Mouse (Mus musculus) lung, adult 2 months (tissue): ENCODE measurements around the gene H2-Eb1. TPM values are rescaled to one million over a fixed set of nuclear protein-coding genes. Genes with fewer than 3 reads are reported as not detected.
A peak's percentile ranks its signal among the peaks of the same experiment; 100 is the strongest.

ENCODE experiments used
- DNase-seq: peaks from one replicate; pipeline ENCODE4 v3.0.0; 2022
- H3K4me1 ChIP-seq: fragments of 200-500 bp; 2 replicates; pipeline ENCODE4 v1.6.1; 2011; ENCODE audit warnings: low read length; ENCODE audit not compliant: control insufficient read depth, insufficient read depth
- H3K4me3 ChIP-seq: fragments of 200-500 bp; replicated peaks from 2 replicates; pipeline ENCODE3; 2011; ENCODE audit warnings: low read depth, mild to moderate bottlenecking, control low read depth, low read length; ENCODE audit errors: extremely low read depth
- CTCF ChIP-seq: fragments of 200-500 bp; IDR thresholded peaks from 2 replicates; pipeline ENCODE4 v1.5.1; 2011; ENCODE audit warnings: mild to moderate bottlenecking, low read length, control low read depth; ENCODE audit not compliant: insufficient read depth
- POLR2A ChIP-seq: fragments of 200-500 bp; IDR thresholded peaks from 2 replicates; pipeline ENCODE4 v1.6.1; 2011; ENCODE audit warnings: low read depth, mild to moderate bottlenecking, control low read depth, low read length, borderline replicate concordance; ENCODE audit errors: extremely low read depth
- WGBS: fragments of 180-500 bp; shearing (Covaris S2); methylation state at CpG from one replicate; pipeline ENCODE4 v1.1.7; 2018; 5-methylcytosine and 5-hydroxymethylcytosine counted together
- polyA plus RNA-seq: library from polyadenylated mRNA; depleted of rRNA; stranded (reverse); fragments of >200 nt; gene quantifications from 2 replicates; pipeline ENCODE4 v1.2.3, GENCODE M21; 2012

The H2-Eb1 gene
- polyA plus RNA-seq, 1 experiment, result 256 TPM

DNA sequence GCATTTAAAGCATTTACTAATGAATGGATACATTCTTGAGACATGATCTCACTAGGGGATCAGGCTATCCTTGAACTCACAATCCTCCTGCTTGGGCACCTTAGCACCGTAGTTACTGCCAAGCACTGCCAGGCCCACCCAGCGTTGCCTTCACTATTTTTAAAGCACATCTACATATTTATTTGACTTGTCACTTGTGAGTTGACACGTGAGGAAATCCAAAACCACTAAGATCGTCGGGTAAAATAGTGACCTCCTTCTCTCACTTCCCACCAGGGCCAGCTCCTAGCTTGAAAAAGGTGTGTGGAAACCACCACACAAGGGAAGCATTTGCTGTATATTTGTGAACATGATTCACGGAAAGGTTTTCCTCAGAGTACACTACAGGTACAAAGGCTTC, 18.7 kb upstream of the H2-Eb1 start:
- 45% methylated on average over 6 of the region's 6 CpGs for WGBS
- Histone ChIP-seq H3K4me1 (peaks cover 2% of the 10 kb centered on the region; the same call in 1 of the 2 replicates), H3K4me3 (peak overlapping the region; percentile 63)
- no peak for DNase-seq
- 0 out of 2 replicates have a peak, but pooled peaks have one; percentile 11 for TF ChIP-seq POLR2A
- no peak for TF ChIP-seq CTCF

DNA sequence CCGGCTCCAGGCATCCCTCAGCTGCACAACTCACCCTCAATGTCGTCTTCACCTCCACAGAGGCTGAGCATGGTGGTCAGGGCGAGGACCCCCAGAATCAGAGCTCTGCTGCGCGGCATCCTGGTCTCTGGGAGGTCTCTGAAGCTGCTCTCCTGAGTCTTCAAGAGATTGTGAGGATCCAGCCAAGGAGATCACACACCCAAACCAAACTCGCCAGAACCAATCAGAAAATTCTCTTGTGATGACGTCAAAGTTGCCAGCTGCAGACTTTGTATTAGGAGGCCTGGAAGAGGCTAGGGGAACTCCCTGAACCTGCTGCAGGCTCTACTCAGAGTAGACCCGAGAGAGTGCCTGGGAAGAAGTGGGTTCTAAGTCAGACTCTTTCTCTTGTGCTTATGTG, 18.0 kb upstream of the H2-Eb1 start, which contains the start of gene H2-Aa:
Gene H2-Aa (minus strand): TSS at position 176 of the 400 bp plus-strand sequence.
- TF ChIP-seq POLR2A, result peak; percentile 73
- no peak for TF ChIP-seq CTCF
- Histone ChIP-seq H3K4me1 (peaks cover 2% of the 10 kb centered on the region; the same call in 1 of the 2 replicates), H3K4me3 (peak within 1 kb of the TSS; percentile 76)
- WGBS, result 14% methylated on average over 8 of the region's 8 CpGs
- DNase-seq, result peak; percentile 85

DNA sequence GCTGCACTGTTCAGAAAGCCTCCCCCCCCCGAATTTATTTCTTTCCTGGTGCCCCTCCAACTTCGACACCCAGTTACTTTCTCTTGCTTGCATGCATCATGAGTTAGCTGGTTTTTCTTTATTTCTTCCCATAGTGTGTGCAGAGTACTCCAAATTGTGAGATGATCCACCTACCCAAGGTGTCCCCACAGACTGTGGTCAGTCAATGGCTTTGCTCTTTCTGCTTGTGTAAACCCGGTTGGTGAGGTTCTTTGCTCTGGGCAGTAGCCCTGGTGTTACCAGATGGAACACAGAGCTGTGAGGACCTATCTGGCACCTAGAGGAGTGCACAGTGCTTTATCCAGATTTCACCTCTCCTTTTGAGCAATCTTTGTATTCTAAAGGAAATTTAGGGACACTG, 17.5 kb upstream of the H2-Eb1 start:
- DNase-seq, result no peak
- TF ChIP-seq CTCF (no peak), POLR2A (no peak)
- WGBS, result 63% methylated on average over 3 of the region's 3 CpGs
- H3K4me1 ChIP-seq, result peaks cover 2% of the 10 kb centered on the region; the same call in 1 of the 2 replicates
- H3K4me3 ChIP-seq, result no peak overlapping the region

DNA sequence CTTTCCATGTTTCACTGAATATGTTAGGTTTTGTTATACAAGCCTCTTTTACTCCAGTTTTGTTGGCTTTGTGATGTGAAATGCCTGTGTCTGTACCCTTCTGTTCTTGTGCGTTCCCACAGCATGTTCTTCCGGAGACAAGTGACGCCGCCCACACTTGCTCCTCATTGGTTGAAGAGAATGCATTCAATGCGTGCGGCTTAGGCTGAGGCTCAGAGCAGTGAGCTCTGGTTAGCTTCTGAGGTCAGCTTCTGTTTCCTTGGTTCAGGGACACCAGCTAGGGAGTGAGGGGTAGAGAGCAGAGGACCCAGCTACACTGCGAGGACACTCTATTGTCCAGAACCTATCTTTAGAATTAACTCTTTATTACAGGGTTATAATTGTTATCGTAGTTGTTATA, 14.1 kb upstream of the H2-Eb1 start:
- DNase-seq, result peak; percentile 77
- 12% methylated on average over 8 of the region's 8 CpGs for WGBS
- peak; percentile 68; the same call in 1 of the 2 replicates for TF ChIP-seq POLR2A
- TF ChIP-seq CTCF, result no peak
- H3K4me3 ChIP-seq, result no peak overlapping the region
- H3K4me1 ChIP-seq, result peaks cover 7% of the 10 kb centered on the region; the same call in 1 of the 2 replicates

DNA sequence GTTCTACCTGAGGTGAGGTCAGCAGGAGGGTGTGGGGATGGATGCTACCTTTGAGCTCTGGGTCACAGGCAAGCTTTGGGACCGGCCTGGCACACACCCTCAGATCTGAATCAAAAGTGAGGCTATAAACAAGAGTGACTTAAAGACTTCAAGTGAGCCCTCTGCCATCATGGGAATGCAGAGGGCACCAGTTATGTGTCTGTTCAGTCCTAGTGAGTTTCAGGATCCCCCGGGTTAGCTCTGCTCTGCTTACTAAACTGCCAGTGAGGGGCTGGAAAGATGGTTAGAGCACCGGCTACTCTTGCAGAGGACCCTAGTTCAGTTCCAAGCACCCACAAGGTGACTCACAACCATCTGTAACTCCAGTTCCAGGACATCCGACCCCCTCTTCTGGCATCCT, 13.1 kb upstream of the H2-Eb1 start:
- TF ChIP-seq CTCF (no peak), POLR2A (no peak)
- no peak overlapping the region for H3K4me3 ChIP-seq
- DNase-seq, result no peak
- H3K4me1 ChIP-seq, result peaks cover 9% of the 10 kb centered on the region; the same call in 1 of the 2 replicates
- 88% methylated on average over 4 of the region's 4 CpGs for WGBS

DNA sequence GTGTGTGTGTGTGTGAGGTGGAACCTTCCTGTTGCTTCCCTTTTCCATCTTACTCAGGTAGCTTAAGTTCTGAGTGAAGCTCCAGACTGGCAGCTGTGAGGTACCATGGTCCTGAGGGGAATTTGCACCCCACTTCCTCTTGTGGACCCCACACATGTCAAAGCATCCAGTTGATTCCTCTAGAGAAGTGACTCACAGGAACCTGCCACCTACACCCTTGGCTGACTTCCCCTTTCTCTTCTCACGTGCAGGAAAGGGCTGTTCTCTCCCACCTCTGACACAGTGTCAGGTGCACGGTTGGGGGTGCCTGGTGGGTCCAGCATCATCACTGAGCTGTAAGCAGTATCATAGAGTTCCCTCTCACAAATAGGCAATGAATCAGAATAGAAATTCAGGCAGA, 12.1 kb upstream of the H2-Eb1 start:
- peaks cover 9% of the 10 kb centered on the region; the same call in 1 of the 2 replicates for H3K4me1 ChIP-seq
- DNase-seq, result no peak
- no peak overlapping the region for H3K4me3 ChIP-seq
- 39% methylated on average over 2 of the region's 2 CpGs for WGBS
- TF ChIP-seq POLR2A (no peak), CTCF (no peak)

DNA sequence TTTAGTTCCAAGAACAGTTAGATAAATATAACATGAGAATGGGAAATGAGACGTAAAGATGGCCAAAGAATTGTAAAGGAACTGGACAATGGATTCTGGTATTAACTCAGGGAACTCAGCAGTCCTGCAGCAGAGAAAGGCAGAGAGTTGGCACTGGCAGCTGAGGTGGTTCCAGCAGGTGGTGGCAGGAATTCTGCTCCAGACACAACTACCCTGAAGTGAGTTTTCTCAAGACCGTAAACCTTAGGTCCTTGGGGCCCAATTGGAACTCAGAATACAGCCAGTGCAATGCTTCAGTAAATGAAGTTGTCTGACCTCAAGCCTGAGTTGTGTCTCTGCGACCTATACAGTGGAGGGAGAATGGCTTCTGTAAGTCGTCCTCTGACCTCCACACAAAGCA, 11.4 kb upstream of the H2-Eb1 start:
- Histone ChIP-seq H3K4me1 (peaks cover 9% of the 10 kb centered on the region; the same call in 1 of the 2 replicates), H3K4me3 (no peak overlapping the region)
- TF ChIP-seq CTCF (no peak), POLR2A (no peak)
- DNase-seq, result no peak
- WGBS, result 73% methylated on average over 4 of the region's 4 CpGs

DNA sequence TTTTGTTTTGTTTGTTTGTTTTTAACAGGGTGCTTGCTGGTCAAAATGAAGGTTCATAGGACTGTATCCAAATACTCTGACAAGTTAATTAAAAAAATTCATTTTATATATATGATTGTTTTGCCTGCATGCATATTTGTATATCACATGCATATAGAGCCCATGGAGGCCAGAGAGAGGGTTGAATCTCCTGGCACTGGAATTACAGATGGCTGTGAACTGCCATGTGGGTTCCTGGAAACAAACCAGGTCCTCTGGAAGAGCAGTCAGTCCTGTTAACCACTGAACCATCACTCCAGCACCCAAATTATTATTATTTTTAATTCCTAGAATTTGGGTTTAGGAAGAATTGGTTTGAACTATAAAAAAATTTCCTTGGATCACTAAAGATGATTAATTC, 10.4 kb upstream of the H2-Eb1 start:
- no peak for DNase-seq
- no peak for TF ChIP-seq POLR2A
- TF ChIP-seq CTCF, result no peak
- no peak overlapping the region for H3K4me3 ChIP-seq
- H3K4me1 ChIP-seq, result peaks cover 9% of the 10 kb centered on the region; the same call in 1 of the 2 replicates

DNA sequence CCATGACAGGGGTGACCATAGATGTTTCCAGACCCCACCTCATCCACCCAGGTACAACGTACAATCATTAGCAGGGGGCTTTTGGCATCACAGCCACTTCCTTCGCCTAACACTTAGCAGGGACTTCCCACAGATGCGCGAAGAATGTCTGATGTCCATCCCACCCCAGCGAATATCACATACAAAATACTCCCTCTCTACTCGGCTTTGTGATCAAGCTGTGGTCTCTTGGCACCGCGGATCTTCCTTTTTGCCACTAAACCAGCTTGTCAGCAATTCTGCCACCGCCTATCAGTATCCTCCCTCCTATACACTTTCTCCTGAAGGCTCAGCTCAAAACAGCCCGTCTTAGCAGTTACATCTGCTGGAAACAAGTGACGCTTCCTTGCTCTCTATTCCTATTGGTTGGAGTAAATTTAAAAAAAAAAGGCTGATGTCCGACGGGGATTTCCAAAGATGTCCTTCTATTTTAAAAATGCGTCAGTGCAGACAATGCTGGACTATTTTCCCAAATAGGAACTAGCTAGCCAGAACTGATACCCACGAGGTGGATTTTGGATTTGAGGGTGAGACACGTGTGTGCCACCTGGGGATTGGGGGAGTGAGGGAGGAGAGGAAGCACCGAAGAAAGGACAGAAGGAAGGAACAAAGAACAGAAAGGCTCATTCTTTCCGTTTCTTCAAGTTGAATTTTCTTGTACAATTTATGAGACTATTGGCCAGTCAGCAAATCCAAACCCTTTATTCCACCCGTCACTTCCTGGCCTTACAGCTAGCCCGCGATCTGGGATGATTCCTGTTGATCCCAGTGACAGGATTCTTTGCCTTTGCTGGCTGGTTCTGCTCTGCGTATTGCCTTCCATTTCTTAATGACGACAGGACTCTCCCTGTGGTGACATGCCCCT, 9.5 kb upstream of the H2-Eb1 start:
- peak overlapping the region; percentile 57 for H3K4me3 ChIP-seq
- WGBS, result 21% methylated on average over 23 of the region's 23 CpGs
- peaks cover 9% of the 10 kb centered on the region; the same call in 1 of the 2 replicates for H3K4me1 ChIP-seq
- TF ChIP-seq CTCF (no peak), POLR2A (peak; percentile 49; the same call in 1 of the 2 replicates)
- peak; percentile 42 for DNase-seq
